Mouse (Mus musculus) embryo, embryonic 9.5 days (tissue): Measurements from ENCODE around the gene Fam181a.

Experiments used
- DNase-seq: peaks from one replicate; pipeline ENCODE4 v3.0.0-alpha.2; 2017; ENCODE audit errors: extremely low spot score

Fam181a gene

GRCm38 (mm10) chr12:103314640-103315361 lies 4.0 kb downstream of the Fam181a start:
- DNase-seq, result peak; percentile 80

GRCm38 (mm10) chr12:103315831-103316545 lies 5.2 kb downstream of the Fam181a start:
- DNase-seq, result peak; percentile 22

- peak; percentile 48 for DNase-seq
Measured at GRCm38 (mm10) chr12:103322801-103323200, 12.0 kb downstream of the Fam181a start.

GRCm38 (mm10) chr12:103325156-103325857 lies 14.5 kb downstream of the Fam181a start:
- DNase-seq, result peak; percentile 95

DNA sequence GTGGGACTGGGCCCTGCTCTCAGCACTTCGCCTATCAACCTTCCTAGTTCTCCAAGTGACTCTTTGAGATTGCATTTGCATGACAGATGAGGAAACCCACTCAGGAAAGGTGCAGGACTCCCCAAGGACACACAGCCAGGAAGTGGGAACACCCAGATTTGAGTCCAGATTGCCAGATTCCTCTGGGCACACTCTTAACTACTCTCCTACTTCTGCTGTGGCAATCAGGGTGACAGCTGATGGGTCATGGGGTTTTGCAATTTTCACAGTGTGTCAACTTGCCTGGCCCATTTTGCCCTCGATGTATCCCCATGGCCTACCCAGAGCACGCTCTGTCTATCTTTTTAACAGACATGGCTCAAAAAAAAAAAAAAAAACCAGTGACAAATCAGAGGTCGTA lies 15.8 kb downstream of the Fam181a start:
- no peak for DNase-seq

DNA sequence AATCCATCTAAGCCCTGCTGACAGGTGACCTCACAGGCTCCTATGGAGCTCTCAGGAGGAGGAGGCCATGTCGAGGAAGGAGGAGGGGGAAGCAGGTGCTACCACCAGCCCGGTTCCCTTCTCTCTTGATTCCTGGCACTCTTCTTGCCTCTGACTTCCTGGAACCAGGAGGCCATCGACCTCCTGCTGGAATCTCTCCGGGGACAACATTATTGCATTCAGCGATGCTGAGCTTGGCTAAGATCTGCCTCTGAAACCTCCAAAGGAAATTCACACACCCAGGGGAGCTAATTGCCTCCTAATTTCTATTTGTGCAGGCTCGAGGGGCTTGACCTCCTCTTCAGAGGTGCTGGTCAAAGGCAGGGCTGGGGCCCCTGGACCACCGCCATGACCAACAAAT lies 16.3 kb downstream of the Fam181a start:
- DNase-seq, result no peak

DNA sequence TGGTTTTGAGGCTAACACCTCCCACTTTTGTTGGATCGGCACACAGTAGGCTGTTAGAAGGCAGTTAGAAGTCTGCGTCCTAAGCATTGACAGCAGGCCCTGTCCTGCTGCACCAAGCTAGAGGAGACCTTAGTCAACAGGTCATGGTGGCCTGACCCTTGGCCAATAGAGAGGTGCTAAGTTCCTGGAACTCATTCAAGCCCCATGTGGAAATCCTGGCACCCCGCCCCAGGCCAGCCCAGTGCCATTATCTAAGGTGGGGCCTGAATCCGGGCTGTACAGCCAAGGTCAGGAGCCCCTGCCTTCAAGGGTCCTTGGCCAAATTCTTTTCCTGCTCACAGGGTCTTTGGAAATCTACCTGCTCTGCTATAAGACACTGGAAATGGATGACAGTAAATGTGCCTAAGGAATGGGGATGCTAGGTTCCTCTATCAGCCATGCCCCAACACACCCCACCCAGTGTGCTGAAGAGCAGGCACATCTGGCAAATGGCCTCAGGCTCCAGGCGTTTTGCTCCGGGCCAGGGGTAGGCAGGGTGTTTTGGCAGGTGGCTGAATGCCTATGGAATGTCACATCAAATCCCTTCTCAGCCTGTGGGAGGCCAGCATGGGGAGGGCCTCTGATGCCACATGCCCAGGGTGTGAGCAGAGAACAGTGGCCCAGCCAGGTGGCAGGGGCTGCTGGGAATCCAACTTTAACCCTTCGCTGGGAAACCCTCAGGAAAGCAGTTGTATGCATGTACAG lies 17.8 kb downstream of the Fam181a start:
- DNase-seq, result no peak

DNA sequence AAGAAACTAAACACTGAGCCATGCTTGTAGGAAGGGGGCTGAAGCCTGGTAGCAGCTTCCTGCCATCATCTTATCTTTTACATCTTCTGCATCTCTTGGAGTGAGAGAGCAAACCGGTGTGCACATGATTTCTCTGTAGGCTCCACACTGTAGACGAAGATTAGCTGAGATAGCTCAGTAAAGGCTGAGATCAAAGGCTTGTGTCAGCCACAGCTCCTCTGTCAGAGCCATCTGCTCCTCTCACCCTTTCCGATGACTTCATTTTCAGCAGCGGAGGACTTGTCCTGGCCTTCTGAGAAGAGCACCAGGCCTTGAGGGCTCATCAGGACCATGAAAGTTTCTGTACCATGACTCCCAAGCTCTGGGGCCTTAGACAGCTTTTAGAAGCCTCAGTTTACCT lies 20.7 kb downstream of the Fam181a start:
- DNase-seq, result no peak

GRCm38 (mm10) chr12:103332879-103333278 lies 22.1 kb downstream of the Fam181a start:
- no peak for DNase-seq

DNA sequence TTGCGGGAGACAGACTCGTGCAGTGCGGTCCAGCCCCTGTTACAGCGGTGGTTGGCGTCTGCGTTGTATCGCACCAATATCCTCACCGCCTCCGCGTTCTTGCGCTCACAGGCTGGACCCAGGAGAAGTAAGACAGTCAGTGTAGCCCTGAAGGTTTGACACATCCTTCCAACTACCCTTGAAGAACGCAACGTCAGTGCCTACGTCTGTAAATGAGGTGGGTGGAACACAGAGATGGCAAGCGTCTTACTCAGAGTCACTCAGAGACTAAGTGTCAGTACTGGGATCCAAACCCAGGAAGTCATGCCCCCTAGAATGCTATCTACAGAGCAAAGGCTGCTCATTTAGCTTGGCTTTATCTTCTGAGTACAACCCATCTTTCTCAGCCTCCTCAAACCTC lies 22.7 kb downstream of the Fam181a start:
- no peak for DNase-seq

- DNase-seq, result no peak
Measured at GRCm38 (mm10) chr12:103336766-103337165, 26.0 kb downstream of the Fam181a start.

DNA sequence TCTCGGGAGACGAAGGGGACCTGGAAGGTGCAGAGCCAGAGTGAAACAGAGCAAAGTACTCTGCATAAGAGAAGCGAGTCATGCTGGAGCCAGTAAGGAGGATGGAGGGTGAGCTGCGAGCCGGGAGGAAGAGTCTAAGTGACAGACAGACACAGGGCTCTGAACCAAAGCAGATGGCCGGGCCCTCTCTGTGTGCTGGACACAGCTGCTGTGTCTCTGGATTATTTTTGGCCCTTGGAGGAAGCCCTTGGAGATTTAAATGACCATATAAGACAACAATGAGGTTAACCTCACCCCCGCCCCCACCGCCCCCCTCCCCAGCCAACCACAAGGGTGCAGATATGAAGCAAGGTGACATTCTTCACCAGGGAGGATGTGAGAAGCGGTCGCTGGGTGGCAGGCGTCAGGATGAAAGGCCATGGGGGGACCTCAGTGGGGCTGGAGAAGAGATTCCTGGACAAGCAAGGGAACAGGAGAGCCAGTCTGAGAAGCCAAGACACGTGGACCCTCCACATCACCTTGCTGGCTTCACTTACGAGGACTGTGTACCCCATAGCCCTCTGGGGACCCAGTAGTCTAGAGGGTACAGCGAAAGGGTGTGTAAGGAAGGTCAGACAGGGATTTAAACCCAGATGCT lies 27.5 kb downstream of the Fam181a start:
- no peak for DNase-seq

DNA sequence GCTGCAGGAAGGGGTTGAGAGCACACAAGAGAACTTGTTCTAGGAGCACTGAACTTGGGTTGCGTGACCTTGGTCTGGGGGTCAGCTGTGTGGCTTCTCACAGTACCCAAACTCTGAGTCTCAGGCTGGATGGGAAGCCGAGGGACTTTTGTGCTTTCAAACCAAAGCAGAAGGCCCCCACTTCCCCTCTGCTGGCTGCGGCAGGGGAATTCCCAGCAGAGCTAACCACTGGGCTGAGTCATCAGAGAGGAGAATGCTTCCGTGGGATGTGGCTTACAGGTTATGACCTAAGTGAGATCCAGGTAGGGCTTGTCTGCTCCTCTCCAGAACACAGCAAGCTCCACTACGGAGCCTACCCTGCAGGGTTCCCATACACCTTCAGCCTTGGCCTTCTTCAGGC lies 30.4 kb downstream of the Fam181a start:
- no peak for DNase-seq

GRCm38 (mm10) chr12:103343456-103343855 lies 32.7 kb downstream of the Fam181a start:
- DNase-seq, result no peak

DNA sequence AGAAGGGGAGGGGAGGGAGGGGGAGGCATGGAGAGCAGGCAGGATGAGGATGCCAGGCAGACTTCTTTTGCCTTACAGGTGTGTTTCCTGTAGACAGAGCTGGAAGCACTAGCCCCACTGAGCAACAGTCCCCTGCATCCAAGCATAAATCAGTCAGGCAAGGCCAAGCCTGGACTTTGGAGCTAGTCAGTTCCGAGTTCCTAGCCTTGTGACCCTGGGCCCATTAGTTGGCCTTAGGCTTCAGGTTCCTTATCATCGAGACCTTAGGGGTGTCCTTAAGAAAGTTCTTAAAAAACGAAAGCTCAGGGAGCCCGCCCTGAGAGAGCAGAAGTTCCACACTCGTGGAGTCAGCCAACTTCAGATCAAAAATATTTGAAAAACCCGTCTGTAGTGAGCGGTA lies 34.2 kb downstream of the Fam181a start:
- DNase-seq, result no peak

DNA sequence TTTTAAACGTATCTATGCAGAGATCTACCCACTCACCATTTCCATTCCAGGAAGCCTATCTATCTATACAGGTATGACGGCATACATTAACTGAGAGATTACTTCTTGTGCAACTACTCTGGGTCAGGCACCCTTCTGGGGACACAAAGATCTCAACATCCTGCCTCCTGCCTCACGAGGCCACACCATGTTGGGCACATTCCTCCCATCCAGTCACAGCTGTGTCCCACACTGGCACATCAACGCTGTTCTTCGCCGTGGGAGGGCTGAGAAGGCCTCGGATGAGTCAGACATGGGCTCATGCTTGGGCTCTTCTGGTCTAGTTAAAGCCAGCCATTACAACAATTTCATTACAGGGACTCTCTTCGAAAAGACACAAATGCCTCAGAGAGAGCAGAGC lies 36.2 kb downstream of the Fam181a start:
- DNase-seq, result no peak

GRCm38 (mm10) chr12:103347406-103347805 lies 36.6 kb downstream of the Fam181a start:
- no peak for DNase-seq

DNA sequence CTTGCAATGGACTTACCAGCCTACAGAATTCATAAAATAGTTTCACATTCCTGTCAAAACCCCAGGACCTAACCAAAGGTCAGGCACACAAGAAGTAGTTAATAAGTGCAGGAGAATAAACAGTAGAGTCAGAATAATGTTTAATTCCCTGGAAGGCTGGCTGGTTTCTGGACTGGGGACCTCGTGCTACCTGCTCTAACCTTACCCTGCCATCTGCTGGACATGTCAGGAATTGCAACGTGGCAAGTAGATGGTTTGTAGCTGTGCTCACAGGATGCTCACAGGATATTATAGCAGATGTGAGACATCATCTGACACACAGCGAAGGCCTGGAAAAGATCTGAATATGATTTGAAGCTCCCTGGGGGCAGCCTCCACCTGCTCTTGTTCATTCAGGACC lies 37.7 kb downstream of the Fam181a start:
- DNase-seq, result peak; percentile 78

DNA sequence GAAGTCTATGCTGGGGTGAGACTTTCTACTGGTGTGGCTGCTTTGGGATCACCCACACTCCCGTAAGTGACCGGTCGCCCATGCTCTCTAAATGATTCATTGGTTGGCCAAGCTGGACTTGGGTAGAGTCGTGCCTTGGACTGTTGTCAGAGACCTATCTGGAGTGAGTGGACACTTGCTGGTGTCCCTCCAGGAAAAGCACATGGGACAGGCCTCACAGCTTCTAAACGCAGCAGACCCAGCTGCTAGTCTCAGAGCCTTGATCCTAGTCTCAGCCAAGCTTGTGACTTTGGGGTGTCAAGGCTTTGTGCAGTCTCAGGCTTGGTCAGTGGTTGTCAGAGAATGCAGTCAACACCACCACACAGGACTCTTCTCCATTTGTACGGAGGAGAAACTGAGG lies 42.0 kb downstream of the Fam181a start:
- DNase-seq, result no peak

GRCm38 (mm10) chr12:103353538-103353937 lies 42.8 kb downstream of the Fam181a start:
- peak; percentile 39 for DNase-seq

DNA sequence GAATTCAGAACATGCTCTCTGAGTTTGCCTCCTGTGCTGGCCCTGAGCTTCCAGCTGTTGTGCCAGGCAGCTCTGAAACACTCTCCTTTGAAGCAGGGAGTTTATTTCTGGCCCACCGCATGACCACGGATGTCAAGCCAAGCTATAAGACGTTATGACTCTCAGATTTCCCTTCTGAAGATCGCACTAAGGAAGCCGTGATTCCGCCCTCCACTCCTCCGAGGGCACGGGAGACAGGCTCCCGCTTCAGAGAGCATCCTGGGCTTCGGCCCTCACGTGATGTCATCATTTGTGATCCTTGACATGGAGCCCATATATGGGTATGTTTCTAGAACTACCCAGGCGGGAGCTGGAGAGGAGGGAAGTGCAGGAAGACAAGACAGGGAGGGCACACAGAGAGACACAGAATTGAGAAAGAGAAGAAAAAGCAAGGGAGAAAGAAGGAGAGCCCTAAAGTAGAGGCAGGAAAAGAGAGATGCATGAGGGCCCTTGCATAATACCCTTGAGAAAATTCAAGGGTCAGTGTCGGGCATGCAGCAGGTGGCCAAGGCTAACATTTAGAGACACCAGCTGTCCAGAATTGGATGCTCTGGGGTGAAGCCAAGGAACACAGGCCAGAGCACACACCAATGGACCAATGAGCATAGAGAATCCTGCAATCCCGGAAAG lies 45.1 kb downstream of the Fam181a start, which contains the start of gene Asb2:
Gene Asb2, minus strand, starts transcription at position 256 of the 669 bp plus-strand sequence.
- DNase-seq, result no peak
